8 mouse cellular contexts compared by ENCODE assay signal in the genomic region with DNA sequence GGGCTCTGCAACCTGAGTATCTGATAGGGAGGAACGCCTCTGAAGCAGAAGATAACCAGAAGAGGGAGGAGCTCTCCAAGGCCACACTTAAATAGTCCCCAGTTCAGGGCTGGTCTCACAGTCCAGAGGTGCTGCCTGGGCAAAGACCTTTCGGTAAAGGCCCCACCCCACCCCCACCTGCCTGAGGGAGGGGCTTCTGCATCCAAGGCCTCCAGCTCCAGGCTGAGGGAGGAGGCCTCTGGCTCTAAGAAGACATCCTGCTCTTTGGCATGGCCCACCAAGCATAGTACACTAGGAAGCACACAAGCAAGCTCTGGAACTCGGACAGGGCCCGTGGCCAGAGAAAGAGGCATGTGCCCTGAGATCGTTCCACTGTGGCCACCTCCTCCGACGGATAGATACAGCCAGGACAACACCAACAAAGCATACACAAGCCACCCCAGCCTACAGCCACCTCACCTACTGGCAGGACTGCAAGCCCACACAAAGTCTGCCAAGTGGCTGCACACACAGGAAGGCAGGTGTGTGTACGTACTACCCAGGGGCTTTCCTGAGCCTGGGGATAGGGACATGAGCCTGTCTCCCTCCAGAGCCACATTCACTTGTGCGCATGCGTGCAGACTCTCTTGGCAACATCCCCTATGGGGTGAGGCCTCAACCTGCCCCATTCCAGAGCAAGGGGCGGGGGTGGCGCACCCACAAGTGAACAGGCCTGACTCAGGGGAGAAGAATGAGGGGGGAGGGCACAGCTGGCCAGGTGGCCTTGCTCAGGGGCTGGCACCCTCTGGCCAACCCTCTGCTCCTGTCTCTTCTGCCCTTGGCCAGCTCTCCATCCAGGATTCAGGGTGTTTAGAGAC. TPM values are rescaled to one million over a fixed set of nuclear protein-coding genes. Genes with fewer than 3 reads are reported as not detected.
DNase-seq lines count a peak whose midpoint lies in the region; ATAC-seq lines count a peak whose summit lies in the region.

No protein-coding gene starts in this region.

- no peak for ATAC-seq in forebrain, embryonic 16.5 days

- no peaks in the 10 kb centered on the region for H3K9me3 ChIP-seq in forebrain, embryonic 16.5 days (ENCODE audit: control insufficient read depth, low read length)

- DNase-seq in ovary, adult 18-20 months (ENCODE audit: low spot score), result peak; percentile 50
- DNase-seq in ovary, postnatal 14 days (ENCODE audit: low spot score), result no peak
- DNase-seq in kidney, adult 11 months, result peak; percentile 80
- DNase-seq in lung, adult 18-20 months, result peak; percentile 87 to 93
- DNase-seq in yolk sac, embryonic 10.5 days (ENCODE audit: low spot score), result peak; percentile 86
- DNase-seq in spleen, postnatal 14 days (ENCODE audit: low spot score in 2 of 2), result no peak
- no peak for DNase-seq in testis, postnatal 14 days (ENCODE audit: low spot score)

- H3K4me3 ChIP-seq in forebrain, embryonic 16.5 days (replicated peaks; ENCODE audit: low read length), result no peak overlapping the region

- H3K4me2 ChIP-seq in forebrain, embryonic 16.5 days (ENCODE audit: low read length), result no peak overlapping the region

- H3K27ac ChIP-seq in forebrain, embryonic 16.5 days (ENCODE audit: low read length), result no peak overlapping the region

- no peak overlapping the region for H3K9ac ChIP-seq in forebrain, embryonic 16.5 days (replicated peaks; ENCODE audit: low read depth, low read length)

- H3K36me3 ChIP-seq in forebrain, embryonic 16.5 days (ENCODE audit: control insufficient read depth, insufficient read depth), result no peaks in the 10 kb centered on the region

- 68% methylated on average over 12 of the region's 12 CpGs for WGBS in forebrain, embryonic 16.5 days

- peaks cover 15% of the 10 kb centered on the region for H3K4me1 ChIP-seq in forebrain, embryonic 16.5 days (replicated peaks; ENCODE audit: control insufficient read depth, insufficient read depth, low read length)

- no peaks in the 10 kb centered on the region for H3K27me3 ChIP-seq in forebrain, embryonic 16.5 days (replicated peaks; ENCODE audit: control insufficient read depth, insufficient read depth, low read length)

RNA-seq across cellular contexts. Expression of a gene that starts 29.4 kb away (rescaled TPM):
- 3.8 and 4.7 TPM in 2 replicates for polyA plus RNA-seq in forebrain, embryonic 16.5 days (2015; fragmentation: Nextera tagmentation; extraction: Ambion mirVana)

RNA-seq across cellular contexts. Expression of a gene that starts 42.3 kb away (rescaled TPM):
- 116 and 122 TPM in 2 replicates for polyA plus RNA-seq in forebrain, embryonic 16.5 days (2015; fragmentation: Nextera tagmentation; extraction: Ambion mirVana)

RNA-seq across cellular contexts. Expression of a gene that starts 42.3 kb away (rescaled TPM):
- 16.9 and 17.2 TPM in 2 replicates for polyA plus RNA-seq in forebrain, embryonic 16.5 days (2015; fragmentation: Nextera tagmentation; extraction: Ambion mirVana)

RNA-seq across cellular contexts. Expression of a gene that starts 55.6 kb away (rescaled TPM):
- 0.31 and 0.38 TPM in 2 replicates for polyA plus RNA-seq in forebrain, embryonic 16.5 days (2015; fragmentation: Nextera tagmentation; extraction: Ambion mirVana)

Comparison
In these comparisons a context has a peak if more than half of its experiments do, and no peak if none do; other contexts are left out.
1. DNase-seq: peak in ovary, adult 18-20 months (single experiment), kidney, adult 11 months (single experiment), lung, adult 18-20 months (2 of 2) and yolk sac, embryonic 10.5 days (single experiment); none in ovary, postnatal 14 days (single experiment), spleen, postnatal 14 days (0 of 2) and testis, postnatal 14 days (single experiment).